Mouse (Mus musculus): Measurements from ENCODE around the gene Krt23. TPM values are rescaled to one million over a fixed set of nuclear protein-coding genes. Genes with fewer than 3 reads are reported as not detected.

Gene Krt23
- polyA plus RNA-seq (2014; fragmentation: Illumina TruSeq; extraction: RNeasy Lipid Tissue Mini Kit (QIAGEN cat#74804); ENCODE audit: low read depth, low replicate concordance) = 2.7 TPM

DNA sequence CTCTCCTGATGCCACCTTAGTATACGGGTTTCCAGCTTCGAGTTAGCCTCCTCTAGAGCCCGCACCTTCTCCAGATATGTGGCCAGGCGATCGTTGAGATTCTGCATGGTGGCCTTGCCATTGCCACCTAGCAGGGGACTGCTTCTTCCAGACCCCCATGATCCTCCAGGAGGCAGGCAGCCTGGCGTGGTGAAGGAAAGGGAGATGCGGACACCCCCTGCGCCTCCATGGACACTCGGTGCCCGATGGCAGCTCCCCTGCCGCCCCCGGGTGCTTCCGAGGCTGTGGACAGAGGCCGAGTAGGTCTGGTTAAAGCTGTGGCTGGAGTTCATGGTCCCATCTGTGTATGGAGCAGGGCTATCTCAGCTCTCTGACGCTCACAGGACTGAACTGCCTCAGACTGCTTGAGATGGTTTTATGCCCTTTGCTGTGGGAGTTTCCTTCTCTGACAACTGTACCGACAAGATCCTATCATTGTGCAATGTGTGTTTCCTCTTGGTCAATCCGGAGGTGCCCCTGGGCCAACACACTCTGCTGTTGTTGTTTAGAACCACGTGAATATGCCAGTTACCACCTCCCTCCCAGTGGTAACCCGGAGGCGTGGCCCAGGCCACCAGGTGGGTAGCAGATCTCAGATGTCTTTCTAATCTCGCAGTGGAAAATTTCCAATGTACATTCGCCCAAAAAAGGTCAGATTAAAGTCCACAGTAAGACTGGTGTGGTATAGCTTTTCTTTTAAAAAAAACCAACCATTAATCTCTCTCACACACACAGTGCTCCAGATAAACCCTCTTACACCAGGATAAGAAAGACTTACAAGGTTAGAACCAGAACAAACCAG lies at the start of gene Krt23:
Gene Krt23, minus strand, starts transcription at position 405 of the 841 bp plus-strand sequence.

DNA sequence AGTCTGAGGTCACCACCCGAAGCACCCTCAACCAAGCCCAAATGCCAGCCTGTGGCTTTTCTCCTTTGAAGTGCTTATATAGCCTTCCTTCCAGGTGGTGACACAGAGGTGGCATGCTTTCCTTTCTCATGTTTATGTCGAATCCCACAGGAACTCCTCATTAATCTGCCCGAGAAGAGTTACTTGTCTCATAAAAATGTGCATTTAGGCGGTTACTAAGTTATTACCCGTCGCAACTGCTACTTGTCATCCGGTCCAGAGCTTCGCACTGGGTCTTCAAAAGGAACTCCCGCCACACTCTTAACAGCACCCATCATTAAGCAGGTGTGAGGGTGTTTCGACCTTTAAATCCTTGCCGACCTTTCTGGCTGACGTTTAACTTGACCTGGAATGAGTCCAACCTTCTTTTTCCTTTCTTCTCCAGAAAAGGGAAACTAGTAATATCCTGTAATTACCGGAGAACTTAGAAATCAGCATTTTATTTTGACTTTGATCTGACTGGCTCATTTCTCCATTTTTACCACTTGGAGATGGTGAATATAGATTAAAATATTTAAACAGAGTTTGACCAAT lies 28.4 kb upstream of the Krt23 start, which contains the start of gene Krt39:
Gene Krt39, minus strand, starts transcription at position 51 of the 573 bp plus-strand sequence.

GRCm38 (mm10) chr11:99437972-99438371 lies 55.0 kb downstream of the Krt23 start, which contains the start of gene Krt20:
Gene Krt20 (minus strand): TSS chr11:99438150.

Other genes with a start within 250 kb of the Krt23 start
- 5.1 TPM for gene Krt222, start 249.1 kb downstream of the Krt23 start, polyA plus RNA-seq (2014; fragmentation: Illumina TruSeq; extraction: RNeasy Lipid Tissue Mini Kit (QIAGEN cat#74804); ENCODE audit: low read depth, low replicate concordance)
- not detected for gene Krt24, start 207.9 kb downstream of the Krt23 start, polyA plus RNA-seq (2014; fragmentation: Illumina TruSeq; extraction: RNeasy Lipid Tissue Mini Kit (QIAGEN cat#74804); ENCODE audit: low read depth, low replicate concordance)
- not detected for gene Krt25, start 170.2 kb downstream of the Krt23 start, polyA plus RNA-seq (2014; fragmentation: Illumina TruSeq; extraction: RNeasy Lipid Tissue Mini Kit (QIAGEN cat#74804); ENCODE audit: low read depth, low replicate concordance)
- gene Krt26, start 155.2 kb downstream of the Krt23 start, polyA plus RNA-seq (2014; fragmentation: Illumina TruSeq; extraction: RNeasy Lipid Tissue Mini Kit (QIAGEN cat#74804); ENCODE audit: low read depth, low replicate concordance) = not detected
- not detected for gene Krt27, start 142.0 kb downstream of the Krt23 start, polyA plus RNA-seq (2014; fragmentation: Illumina TruSeq; extraction: RNeasy Lipid Tissue Mini Kit (QIAGEN cat#74804); ENCODE audit: low read depth, low replicate concordance)
- not detected for gene Krt28, start 118.2 kb downstream of the Krt23 start, polyA plus RNA-seq (2014; fragmentation: Illumina TruSeq; extraction: RNeasy Lipid Tissue Mini Kit (QIAGEN cat#74804); ENCODE audit: low read depth, low replicate concordance)
- gene Krt10, start 103.8 kb downstream of the Krt23 start, polyA plus RNA-seq (2014; fragmentation: Illumina TruSeq; extraction: RNeasy Lipid Tissue Mini Kit (QIAGEN cat#74804); ENCODE audit: low read depth, low replicate concordance) = 20.3 TPM
- not detected for gene Krt12, start 70.9 kb downstream of the Krt23 start, polyA plus RNA-seq (2014; fragmentation: Illumina TruSeq; extraction: RNeasy Lipid Tissue Mini Kit (QIAGEN cat#74804); ENCODE audit: low read depth, low replicate concordance)
- 0.53 TPM for gene Krt20, start 55.0 kb downstream of the Krt23 start, polyA plus RNA-seq (2014; fragmentation: Illumina TruSeq; extraction: RNeasy Lipid Tissue Mini Kit (QIAGEN cat#74804); ENCODE audit: low read depth, low replicate concordance)
- not detected for gene Krt39, start 28.2 kb upstream of the Krt23 start, polyA plus RNA-seq (2014; fragmentation: Illumina TruSeq; extraction: RNeasy Lipid Tissue Mini Kit (QIAGEN cat#74804); ENCODE audit: low read depth, low replicate concordance)
- gene Krt40, start 50.0 kb upstream of the Krt23 start, polyA plus RNA-seq (2014; fragmentation: Illumina TruSeq; extraction: RNeasy Lipid Tissue Mini Kit (QIAGEN cat#74804); ENCODE audit: low read depth, low replicate concordance) = not detected
- gene Krtap3-3, start 57.7 kb upstream of the Krt23 start, polyA plus RNA-seq (2014; fragmentation: Illumina TruSeq; extraction: RNeasy Lipid Tissue Mini Kit (QIAGEN cat#74804); ENCODE audit: low read depth, low replicate concordance) = not detected
- not detected for gene Krtap3-2, start 63.7 kb upstream of the Krt23 start, polyA plus RNA-seq (2014; fragmentation: Illumina TruSeq; extraction: RNeasy Lipid Tissue Mini Kit (QIAGEN cat#74804); ENCODE audit: low read depth, low replicate concordance)
- not detected for gene Gm11939, start 66.3 kb upstream of the Krt23 start, polyA plus RNA-seq (2014; fragmentation: Illumina TruSeq; extraction: RNeasy Lipid Tissue Mini Kit (QIAGEN cat#74804); ENCODE audit: low read depth, low replicate concordance)
- gene Krtap3-1, start 73.5 kb upstream of the Krt23 start, polyA plus RNA-seq (2014; fragmentation: Illumina TruSeq; extraction: RNeasy Lipid Tissue Mini Kit (QIAGEN cat#74804); ENCODE audit: low read depth, low replicate concordance) = not detected
- not detected for gene Krtap1-5, start 87.9 kb upstream of the Krt23 start, polyA plus RNA-seq (2014; fragmentation: Illumina TruSeq; extraction: RNeasy Lipid Tissue Mini Kit (QIAGEN cat#74804); ENCODE audit: low read depth, low replicate concordance)
- gene Krtap1-4, start 90.5 kb upstream of the Krt23 start, polyA plus RNA-seq (2014; fragmentation: Illumina TruSeq; extraction: RNeasy Lipid Tissue Mini Kit (QIAGEN cat#74804); ENCODE audit: low read depth, low replicate concordance) = not detected
- not detected for gene Krtap1-3, start 98.2 kb upstream of the Krt23 start, polyA plus RNA-seq (2014; fragmentation: Illumina TruSeq; extraction: RNeasy Lipid Tissue Mini Kit (QIAGEN cat#74804); ENCODE audit: low read depth, low replicate concordance)
- gene Krtap9-3, start 105.0 kb upstream of the Krt23 start, polyA plus RNA-seq (2014; fragmentation: Illumina TruSeq; extraction: RNeasy Lipid Tissue Mini Kit (QIAGEN cat#74804); ENCODE audit: low read depth, low replicate concordance) = not detected
- gene Gm11938, start 110.2 kb upstream of the Krt23 start, polyA plus RNA-seq (2014; fragmentation: Illumina TruSeq; extraction: RNeasy Lipid Tissue Mini Kit (QIAGEN cat#74804); ENCODE audit: low read depth, low replicate concordance) = not detected
- not detected for gene Gm11937, start 117.1 kb upstream of the Krt23 start, polyA plus RNA-seq (2014; fragmentation: Illumina TruSeq; extraction: RNeasy Lipid Tissue Mini Kit (QIAGEN cat#74804); ENCODE audit: low read depth, low replicate concordance)
- gene Krtap2-4, start 121.7 kb upstream of the Krt23 start, polyA plus RNA-seq (2014; fragmentation: Illumina TruSeq; extraction: RNeasy Lipid Tissue Mini Kit (QIAGEN cat#74804); ENCODE audit: low read depth, low replicate concordance) = not detected
- gene Gm11562, start 127.3 kb upstream of the Krt23 start, polyA plus RNA-seq (2014; fragmentation: Illumina TruSeq; extraction: RNeasy Lipid Tissue Mini Kit (QIAGEN cat#74804); ENCODE audit: low read depth, low replicate concordance) = not detected
- not detected for gene Krtap4-1, start 135.1 kb upstream of the Krt23 start, polyA plus RNA-seq (2014; fragmentation: Illumina TruSeq; extraction: RNeasy Lipid Tissue Mini Kit (QIAGEN cat#74804); ENCODE audit: low read depth, low replicate concordance)
- gene Krtap4-2, start 141.9 kb upstream of the Krt23 start, polyA plus RNA-seq (2014; fragmentation: Illumina TruSeq; extraction: RNeasy Lipid Tissue Mini Kit (QIAGEN cat#74804); ENCODE audit: low read depth, low replicate concordance) = not detected
- not detected for gene Krtap4-7, start 151.0 kb upstream of the Krt23 start, polyA plus RNA-seq (2014; fragmentation: Illumina TruSeq; extraction: RNeasy Lipid Tissue Mini Kit (QIAGEN cat#74804); ENCODE audit: low read depth, low replicate concordance)
- gene Gm11555, start 157.1 kb upstream of the Krt23 start, polyA plus RNA-seq (2014; fragmentation: Illumina TruSeq; extraction: RNeasy Lipid Tissue Mini Kit (QIAGEN cat#74804); ENCODE audit: low read depth, low replicate concordance) = not detected
- gene Gm11563, start 165.8 kb upstream of the Krt23 start, polyA plus RNA-seq (2014; fragmentation: Illumina TruSeq; extraction: RNeasy Lipid Tissue Mini Kit (QIAGEN cat#74804); ENCODE audit: low read depth, low replicate concordance) = not detected
- gene Krtap4-6, start 172.8 kb upstream of the Krt23 start, polyA plus RNA-seq (2014; fragmentation: Illumina TruSeq; extraction: RNeasy Lipid Tissue Mini Kit (QIAGEN cat#74804); ENCODE audit: low read depth, low replicate concordance) = not detected
- gene Gm14190, start 197.6 kb upstream of the Krt23 start, polyA plus RNA-seq (2014; fragmentation: Illumina TruSeq; extraction: RNeasy Lipid Tissue Mini Kit (QIAGEN cat#74804); ENCODE audit: low read depth, low replicate concordance) = not detected
- not detected for gene Gm14180, start 241.2 kb upstream of the Krt23 start, polyA plus RNA-seq (2014; fragmentation: Illumina TruSeq; extraction: RNeasy Lipid Tissue Mini Kit (QIAGEN cat#74804); ENCODE audit: low read depth, low replicate concordance)

All from kidney, adult 10 weeks (tissue).